Mouse (Mus musculus): ENCODE measurements at regions not wholly inside any gene's neighbourhood (a gene's known extent, or its start where the extent isn't known, plus 50 kb on each side); places are given as distances from the start of the nearest gene placed in this dataset.

DNA sequence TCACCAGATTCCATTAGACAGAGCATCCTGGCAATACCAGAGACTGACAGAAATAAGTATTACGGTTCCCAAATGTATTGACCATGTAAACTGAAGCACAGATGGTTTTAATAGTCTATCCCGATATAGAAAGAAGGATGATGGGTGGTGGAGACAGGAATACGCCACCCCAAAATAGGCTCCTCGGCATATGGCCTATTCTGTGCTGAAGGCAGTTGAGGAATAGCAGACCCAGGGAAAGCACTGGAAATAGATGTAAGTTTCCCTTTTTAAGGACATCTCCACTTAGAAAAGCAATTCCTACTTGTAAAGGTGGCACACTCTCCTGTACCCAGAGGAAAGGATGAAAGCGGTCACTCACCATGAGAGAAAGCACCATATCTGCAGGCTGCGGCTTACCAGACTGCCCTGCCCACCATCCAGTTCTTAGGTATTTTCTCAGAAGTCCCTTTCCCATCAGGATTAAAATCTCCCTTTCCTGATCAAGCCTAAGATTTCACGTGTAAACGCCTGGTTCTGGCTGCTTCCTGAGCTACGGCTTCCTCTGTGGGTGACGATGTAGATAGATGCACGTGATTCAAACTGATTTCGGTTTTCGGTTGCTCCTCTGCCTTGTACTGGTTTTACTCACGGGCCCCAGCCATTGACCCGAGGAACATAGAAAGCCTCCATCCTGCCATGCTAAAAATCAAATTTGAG lies 53.3 kb upstream of the Rab3gap2 start:
- TF ChIP-seq ZC3H11A (IDR thresholded peaks at IDR 0.05; ENCODE audit: borderline replicate concordance, low read depth, low read length) (no peak), ZNF384 (IDR thresholded peaks at IDR 0.05; ENCODE audit: low read depth, low read length) (no peak), CHD2 (IDR thresholded peaks at IDR 0.05; ENCODE audit: low read depth, low read length) (no peak), MAFK (IDR thresholded peaks at IDR 0.05; ENCODE audit: insufficient read depth, low read depth, low read length) (no peak), HCFC1 (IDR thresholded peaks at IDR 0.05; ENCODE audit: borderline replicate concordance, insufficient read depth, low read length) (no peak)
